Mouse (Mus musculus): Measurements from ENCODE around the gene Adgrl2.

GRCm38 (mm10) chr3:148871792-148872464, 118.4 kb downstream of the Adgrl2 start:
- TF ChIP-seq CTCF (IDR thresholded peaks at IDR 0.05; ENCODE audit: borderline replicate concordance, insufficient read depth, low read length) = no peak
- no peak for TF ChIP-seq POLR2A (IDR thresholded peaks at IDR 0.05; ENCODE audit: low read depth, low read length)

Measured in embryonic fibroblast, embryonic 13.5 days (primary cell).